ENCODE assay signal across 8 mouse cellular contexts in genomic region chr9:48644926-48645647, GRCm38 (mm10). TPM values are rescaled to one million over a fixed set of nuclear protein-coding genes. Genes with fewer than 3 reads are reported as not detected.
DNase-seq lines count a peak whose midpoint lies in the region; ATAC-seq and TF ChIP-seq lines count a peak whose summit lies in the region.
"Had no signal": no experiment of that assay in that cellular context is flagged by ENCODE, and none has a peak within 500 bp of the region (broad histone marks: within the 10 kb centered on the region; RNA-seq: fewer than 3 reads in every experiment).

No protein-coding gene starts in this region.

- H3K4me2 ChIP-seq in intestine, embryonic 14.5 days (ENCODE audit: low read length): no peak overlapping the region
- no peak overlapping the region for H3K4me2 ChIP-seq in intestine, embryonic 16.5 days (ENCODE audit: low read depth, low read length)
- H3K4me2 ChIP-seq in limb, embryonic 14.5 days (replicated peaks; ENCODE audit: low read depth, low read length, severe bottlenecking): no peak overlapping the region

- H3K9me3 ChIP-seq in intestine, embryonic 14.5 days (ENCODE audit: control insufficient read depth, low read length): no peaks in the 10 kb centered on the region
- H3K9me3 ChIP-seq in intestine, embryonic 16.5 days (ENCODE audit: control insufficient read depth, low read length): peaks cover 5% of the 10 kb centered on the region; the same call in 1 of the 2 replicates
- peaks cover 12% of the 10 kb centered on the region for H3K9me3 ChIP-seq in G1E (replicated peaks)
- no peaks in the 10 kb centered on the region; the same call in 1 of the 2 replicates for H3K9me3 ChIP-seq in limb, embryonic 14.5 days (ENCODE audit: control insufficient read depth, low read length)

- TF ChIP-seq POLR2A in limb, embryonic 14.5 days (IDR thresholded peaks at IDR 0.05; ENCODE audit: borderline replicate concordance, extremely low read depth, insufficient read depth, insufficient read length): no peak

- no peak for ATAC-seq in intestine, embryonic 14.5 days (replicated peaks; ENCODE audit: low FRiP score, low TSS enrichment, low read depth)
- ATAC-seq in intestine, embryonic 16.5 days: no peak
- no peak for ATAC-seq in G1E (ENCODE audit: extremely low read depth, insufficient number of reproducible peaks, low FRiP score, poor library complexity, severe bottlenecking)
- ATAC-seq in limb, embryonic 14.5 days (ENCODE audit: low FRiP score, low read depth): no peak

- peaks cover 3% of the 10 kb centered on the region for H3K27me3 ChIP-seq in intestine, embryonic 14.5 days (replicated peaks; ENCODE audit: control insufficient read depth, insufficient read depth, low read length)
- H3K27me3 ChIP-seq in intestine, embryonic 16.5 days (replicated peaks; ENCODE audit: control insufficient read depth, insufficient read depth, low read length): 0 out of 2 replicates have a peak, but pooled peaks cover 2% of the 10 kb centered on the region
- peaks cover 18% of the 10 kb centered on the region for H3K27me3 ChIP-seq in G1E (ENCODE audit: insufficient read depth, low read length)
- peaks cover 15% of the 10 kb centered on the region for H3K27me3 ChIP-seq in limb, embryonic 14.5 days (ENCODE audit: control insufficient read depth, insufficient read depth, low read length)

- H3K27ac ChIP-seq in intestine, embryonic 14.5 days (ENCODE audit: low read depth): no peak overlapping the region
- H3K27ac ChIP-seq in intestine, embryonic 16.5 days (ENCODE audit: low read length): no peak overlapping the region
- no peak overlapping the region for H3K27ac ChIP-seq in limb, embryonic 14.5 days (replicated peaks; ENCODE audit: low read depth, low read length)

- no peak overlapping the region for H3K9ac ChIP-seq in intestine, embryonic 14.5 days (ENCODE audit: low read length)
- H3K9ac ChIP-seq in intestine, embryonic 16.5 days (ENCODE audit: low read depth, low read length): no peak overlapping the region
- H3K9ac ChIP-seq in limb, embryonic 14.5 days (ENCODE audit: low read depth, low read length, severe bottlenecking): no peak overlapping the region

- 48% methylated on average over 13 of the region's 13 CpGs for WGBS in intestine, embryonic 14.5 days
- 46% methylated on average over 13 of the region's 13 CpGs for WGBS in intestine, embryonic 16.5 days
- 53% methylated on average over 13 of the region's 13 CpGs for WGBS in limb, embryonic 14.5 days

- H3K4me3 ChIP-seq in intestine, embryonic 14.5 days (ENCODE audit: low read depth, low read length): no peak overlapping the region
- no peak overlapping the region for H3K4me3 ChIP-seq in intestine, embryonic 16.5 days (ENCODE audit: low read length)
- H3K4me3 ChIP-seq in G1E (ENCODE audit: low read depth, low read length): no peak overlapping the region
- H3K4me3 ChIP-seq in limb, embryonic 14.5 days (replicated peaks; ENCODE audit: low read length): no peak overlapping the region
- H3K4me3 ChIP-seq: erythroblast, embryonic 14.5 days had no signal

- peak; percentile 45 for TF ChIP-seq CTCF in G1E (IDR thresholded peaks at IDR 0.05; ENCODE audit: low read depth, low read length)

- peak; percentile 54 for DNase-seq in intestine, embryonic 14.5 days (ENCODE audit: low spot score)
- DNase-seq in A20 (ENCODE audit: low read depth, low spot score) (peak; percentile 49), G1E (ENCODE audit: low spot score) (no peak)
- peak; percentile 83 for DNase-seq in embryo, embryonic 10.5 days (ENCODE audit: low spot score)
- peak; percentile 38 for DNase-seq in limb, embryonic 14.5 days (ENCODE audit: low spot score)
- DNase-seq in thymus, postnatal 0 days (ENCODE audit: low spot score): peak; percentile 63

- peaks cover 11% of the 10 kb centered on the region for H3K4me1 ChIP-seq in intestine, embryonic 14.5 days (replicated peaks; ENCODE audit: control insufficient read depth, insufficient read depth, low read length)
- peaks cover 18% of the 10 kb centered on the region for H3K4me1 ChIP-seq in intestine, embryonic 16.5 days (ENCODE audit: control insufficient read depth, insufficient read depth, low read length)
- H3K4me1 ChIP-seq in G1E (ENCODE audit: insufficient read depth, low read depth, low read length): peaks cover 39% of the 10 kb centered on the region
- peaks cover 7% of the 10 kb centered on the region for H3K4me1 ChIP-seq in limb, embryonic 14.5 days (ENCODE audit: control insufficient read depth, insufficient read depth, low read length)

- no peaks in the 10 kb centered on the region for H3K36me3 ChIP-seq in intestine, embryonic 14.5 days (ENCODE audit: control insufficient read depth, insufficient read depth, low read length)
- no peaks in the 10 kb centered on the region for H3K36me3 ChIP-seq in intestine, embryonic 16.5 days (ENCODE audit: control insufficient read depth, insufficient read depth, low read length)
- peaks cover 9% of the 10 kb centered on the region for H3K36me3 ChIP-seq in G1E (replicated peaks)
- H3K36me3 ChIP-seq in limb, embryonic 14.5 days (ENCODE audit: control insufficient read depth, insufficient read depth, low read length): no peaks in the 10 kb centered on the region

RNA-seq across cellular contexts. Expression of gene Nnmt, which starts 40.1 kb away (rescaled TPM):
- polyA plus RNA-seq in intestine, embryonic 14.5 days (2014; fragmentation: Nextera tagmentation; extraction: Ambion mirVana): 2.3 and 2.7 TPM in 2 replicates
- polyA plus RNA-seq in intestine, embryonic 16.5 days (2015; fragmentation: Nextera tagmentation; extraction: Ambion mirVana): 2.9 and 4.0 TPM in 2 replicates
- total RNA-seq in G1E (2014; fragmentation: Nextera tagmentation): not detected in 2 replicates
- 0.66 TPM in 1 of 2 replicates, not detected in the other for total RNA-seq in G1E (2017)
- not detected in 2 replicates for polyA plus RNA-seq in G1E (2012)
- 2.9 and 3.1 TPM in 2 replicates for polyA plus RNA-seq in limb, embryonic 14.5 days (2012; rRNA removed)
- 11.2 and 13.4 TPM in 2 replicates for polyA plus RNA-seq in limb, embryonic 14.5 days (2014; fragmentation: Nextera tagmentation; extraction: Ambion mirVana)
- 1.7 and 2.2 TPM in 2 replicates for polyA plus RNA-seq in thymus, postnatal 0 days (2015; fragmentation: Nextera tagmentation; extraction: Ambion mirVana)
- polyA plus RNA-seq: erythroblast, embryonic 14.5 days had no signal
